Mouse (Mus musculus): Measurements from ENCODE around the gene Adcy2. TPM values are rescaled to one million over a fixed set of nuclear protein-coding genes. Genes with fewer than 3 reads are reported as not detected.

The Adcy2 gene
- polyA plus RNA-seq, 2 experiments = 0.33 to 0.38 TPM

GRCm38 (mm10) chr13:68572966-68573913 lies 426.1 kb downstream of the Adcy2 start:
- Histone ChIP-seq H3K36me3 (replicated peaks; ENCODE audit: control insufficient read depth, insufficient read depth, low read depth) (peaks cover 14% of the 10 kb centered on the region), H3K9ac (replicated peaks) (no peak overlapping the region), H3K4me2 (ENCODE audit: low read depth) (no peak overlapping the region), H3K9me3 (ENCODE audit: control insufficient read depth, low read length) (no peaks in the 10 kb centered on the region), H3K4me3 (ENCODE audit: insufficient read depth in 1 of 2, low read depth in 2 of 2, low read length in 2 of 2) (no peak overlapping the region), H3K27me3 (ENCODE audit: control insufficient read depth, insufficient read depth, low read length) (no peaks in the 10 kb centered on the region), H3K4me1 (replicated peaks; ENCODE audit: control insufficient read depth in 2 of 2, insufficient read depth in 2 of 2, low read length in 1 of 2) (no peaks in the 10 kb centered on the region), H3K27ac (no peak overlapping the region)
- ATAC-seq (ENCODE audit: insufficient read depth) (no peak), DNase-seq (ENCODE audit: low read depth in 3 of 3, low spot score in 3 of 3) (no peak)
- TF ChIP-seq CTCF (IDR thresholded peaks at IDR 0.05; ENCODE audit: low read depth) (no peak), EP300 (IDR thresholded peaks at IDR 0.05; ENCODE audit: low read depth) (no peak)
- 69% methylated on average over 10 of the region's 10 CpGs for WGBS (ENCODE audit: insufficient replicate concordance)

GRCm38 (mm10) chr13:68572247-68572646 lies 427.1 kb downstream of the Adcy2 start:
- Histone ChIP-seq H3K9ac (replicated peaks) (no peak overlapping the region), H3K9me3 (ENCODE audit: control insufficient read depth, low read length) (no peaks in the 10 kb centered on the region), H3K4me2 (ENCODE audit: low read depth) (no peak overlapping the region), H3K27ac (no peak overlapping the region), H3K27me3 (ENCODE audit: control insufficient read depth, insufficient read depth, low read length) (no peaks in the 10 kb centered on the region), H3K4me3 (ENCODE audit: insufficient read depth in 1 of 2, low read depth in 2 of 2, low read length in 2 of 2) (no peak overlapping the region), H3K36me3 (replicated peaks; ENCODE audit: control insufficient read depth, insufficient read depth, low read depth) (peaks cover 13% of the 10 kb centered on the region), H3K4me1 (replicated peaks; ENCODE audit: control insufficient read depth in 2 of 2, insufficient read depth in 2 of 2, low read length in 1 of 2) (no peaks in the 10 kb centered on the region)
- no peak for TF ChIP-seq EP300 (IDR thresholded peaks at IDR 0.05; ENCODE audit: low read depth)
- no peak for TF ChIP-seq CTCF (IDR thresholded peaks at IDR 0.05; ENCODE audit: low read depth)
- DNase-seq (ENCODE audit: low read depth in 3 of 3, low spot score in 3 of 3) (no peak), ATAC-seq (ENCODE audit: insufficient read depth) (no peak)
- WGBS (ENCODE audit: insufficient replicate concordance) = 78% methylated on average over 19 of the region's 19 CpGs

Data from liver, embryonic 14.5 days (tissue).